Mouse (Mus musculus): ENCODE data around the gene Abhd12. TPM values are rescaled to one million over a fixed set of nuclear protein-coding genes. Genes with fewer than 3 reads are reported as not detected.
A peak's percentile ranks its signal among the peaks of the same experiment; 100 is the strongest.

The Abhd12 gene
- polyA plus RNA-seq, 2 experiments = 10.9 to 14.8 TPM

DNA sequence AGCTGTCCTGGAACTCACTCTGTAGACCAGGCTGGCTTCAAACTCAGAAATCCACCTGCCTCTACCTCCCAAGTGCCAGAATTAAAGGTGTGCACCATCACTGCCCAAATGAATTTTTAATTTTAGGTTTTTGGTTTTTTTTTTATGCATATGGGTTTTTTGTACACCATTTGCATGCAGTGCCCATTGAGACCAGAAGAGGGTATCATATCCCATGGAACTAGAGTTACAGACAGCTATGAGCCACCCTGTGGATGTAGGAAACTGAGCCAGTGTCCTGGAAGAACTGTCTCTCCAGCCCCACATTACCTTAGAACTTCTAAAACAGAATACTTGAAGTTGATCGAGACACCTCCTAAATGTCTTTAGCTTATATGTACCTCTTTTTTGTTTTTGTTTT is 101.5 kb downstream of the Abhd12 start:
- Histone ChIP-seq H3K27ac (no peak overlapping the region), H3K27me3 (ENCODE audit: control insufficient read depth, insufficient read depth, low read length) (no peaks in the 10 kb centered on the region), H3K4me3 (ENCODE audit: insufficient read depth in 1 of 2, low read depth in 2 of 2, low read length in 2 of 2) (no peak overlapping the region), H3K4me2 (ENCODE audit: low read depth) (no peak overlapping the region), H3K4me1 (replicated peaks; ENCODE audit: control insufficient read depth in 2 of 2, insufficient read depth in 2 of 2, low read length in 1 of 2) (no peaks in the 10 kb centered on the region), H3K36me3 (replicated peaks; ENCODE audit: control insufficient read depth, insufficient read depth, low read depth) (no peaks in the 10 kb centered on the region), H3K9me3 (ENCODE audit: control insufficient read depth, low read length) (no peaks in the 10 kb centered on the region), H3K9ac (replicated peaks) (no peak overlapping the region)
- WGBS (ENCODE audit: insufficient replicate concordance) = 65% methylated on average over 1 of the region's 1 CpGs
- DNase-seq (ENCODE audit: low read depth in 3 of 3, low spot score in 3 of 3) = no peak
- TF ChIP-seq CTCF (IDR thresholded peaks at IDR 0.05; ENCODE audit: low read depth) (peak; percentile 38; the same call in 1 of the 2 replicates), EP300 (IDR thresholded peaks at IDR 0.05; ENCODE audit: low read depth) (no peak)
- ATAC-seq (ENCODE audit: insufficient read depth) = no peak

DNA sequence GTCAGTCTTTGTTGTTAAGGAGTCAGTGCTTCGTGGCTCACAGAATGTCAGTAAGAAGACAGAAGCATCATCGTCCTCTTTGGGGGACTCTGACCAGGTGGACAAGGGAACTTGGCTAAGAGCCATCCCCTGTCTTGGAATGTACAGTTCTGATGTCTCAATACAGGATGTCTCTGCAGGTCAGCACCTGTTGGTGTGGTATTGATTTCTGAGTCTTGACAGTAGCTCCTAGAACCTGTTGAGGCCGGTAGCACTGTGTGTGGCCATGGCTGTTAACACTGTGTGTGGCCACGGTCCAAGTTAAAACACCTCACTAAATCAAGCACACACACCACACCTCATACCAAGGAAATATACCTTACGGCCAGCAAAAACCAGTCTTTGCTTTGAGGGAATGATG is 103.9 kb downstream of the Abhd12 start:
- Histone ChIP-seq H3K9me3 (ENCODE audit: control insufficient read depth, low read length) (no peaks in the 10 kb centered on the region), H3K27ac (no peak overlapping the region), H3K4me3 (ENCODE audit: insufficient read depth in 1 of 2, low read depth in 2 of 2, low read length in 2 of 2) (no peak overlapping the region), H3K27me3 (ENCODE audit: control insufficient read depth, insufficient read depth, low read length) (no peaks in the 10 kb centered on the region), H3K4me2 (ENCODE audit: low read depth) (no peak overlapping the region), H3K4me1 (replicated peaks; ENCODE audit: control insufficient read depth in 2 of 2, insufficient read depth in 2 of 2, low read length in 1 of 2) (no peaks in the 10 kb centered on the region), H3K9ac (replicated peaks) (no peak overlapping the region), H3K36me3 (replicated peaks; ENCODE audit: control insufficient read depth, insufficient read depth, low read depth) (no peaks in the 10 kb centered on the region)
- 70% methylated on average over 5 of the region's 5 CpGs for WGBS (ENCODE audit: insufficient replicate concordance)
- ATAC-seq (ENCODE audit: insufficient read depth) = no peak
- no peak for DNase-seq (ENCODE audit: low read depth in 3 of 3, low spot score in 3 of 3)
- TF ChIP-seq EP300 (IDR thresholded peaks at IDR 0.05; ENCODE audit: low read depth) (no peak), CTCF (IDR thresholded peaks at IDR 0.05; ENCODE audit: low read depth) (no peak)

- TF ChIP-seq CTCF (IDR thresholded peaks at IDR 0.05; ENCODE audit: low read depth) (no peak), EP300 (IDR thresholded peaks at IDR 0.05; ENCODE audit: low read depth) (no peak)
- Histone ChIP-seq H3K36me3 (replicated peaks; ENCODE audit: control insufficient read depth, insufficient read depth, low read depth) (no peaks in the 10 kb centered on the region), H3K9me3 (ENCODE audit: control insufficient read depth, low read length) (no peaks in the 10 kb centered on the region), H3K4me3 (ENCODE audit: insufficient read depth in 1 of 2, low read depth in 2 of 2, low read length in 2 of 2) (no peak overlapping the region), H3K27ac (no peak overlapping the region), H3K27me3 (ENCODE audit: control insufficient read depth, insufficient read depth, low read length) (no peaks in the 10 kb centered on the region), H3K4me2 (ENCODE audit: low read depth) (no peak overlapping the region), H3K9ac (replicated peaks) (no peak overlapping the region), H3K4me1 (replicated peaks; ENCODE audit: control insufficient read depth in 2 of 2, insufficient read depth in 2 of 2, low read length in 1 of 2) (no peaks in the 10 kb centered on the region)
- 73% methylated on average over 7 of the region's 7 CpGs for WGBS (ENCODE audit: insufficient replicate concordance)
- DNase-seq (ENCODE audit: low read depth in 3 of 3, low spot score in 3 of 3) = no peak
- ATAC-seq (ENCODE audit: insufficient read depth) = no peak
Measured at GRCm38 (mm10) chr2:150798084-150798483, 106.5 kb downstream of the Abhd12 start.

DNA sequence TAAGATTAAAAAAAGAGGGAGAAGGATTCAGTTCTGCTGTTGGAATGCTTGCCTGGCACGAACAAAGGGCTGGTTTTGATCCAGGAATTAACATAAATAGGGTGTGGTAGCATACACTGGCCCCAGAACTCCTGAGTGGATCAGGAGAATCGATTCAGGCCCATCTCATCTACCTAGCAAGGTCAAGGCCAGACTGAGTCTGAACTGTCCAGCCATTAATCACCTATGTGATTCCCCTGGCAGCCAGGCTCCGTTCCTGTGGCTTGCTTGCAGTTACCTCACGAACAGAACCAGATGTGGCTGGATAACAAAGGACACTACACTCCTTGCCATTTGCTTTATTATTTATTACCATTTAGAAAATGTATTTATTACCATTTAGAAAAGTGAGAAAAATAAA is 111.2 kb downstream of the Abhd12 start:
- ATAC-seq (ENCODE audit: insufficient read depth) (no peak), DNase-seq (ENCODE audit: low read depth in 3 of 3, low spot score in 3 of 3) (no peak)
- peaks cover 0 to 2% of the 10 kb centered on the region in 2 experiments; a peak in 2 of 4 replicates for H3K4me1 ChIP-seq (replicated peaks; ENCODE audit: control insufficient read depth in 2 of 2, insufficient read depth in 2 of 2, low read length in 1 of 2)
- no peaks in the 10 kb centered on the region; the same call in none of the 2 replicates for H3K36me3 ChIP-seq (replicated peaks; ENCODE audit: control insufficient read depth, insufficient read depth, low read depth)
- TF ChIP-seq CTCF (IDR thresholded peaks at IDR 0.05; ENCODE audit: low read depth) (no peak), EP300 (IDR thresholded peaks at IDR 0.05; ENCODE audit: low read depth) (no peak)
- no peaks in the 10 kb centered on the region for H3K9me3 ChIP-seq (ENCODE audit: control insufficient read depth, low read length)
- H3K27me3 ChIP-seq (ENCODE audit: control insufficient read depth, insufficient read depth, low read length) = no peaks in the 10 kb centered on the region
- H3K27ac ChIP-seq = no peak overlapping the region
- H3K9ac ChIP-seq (replicated peaks) = no peak overlapping the region
- 70% methylated on average over 4 of the region's 4 CpGs for WGBS (ENCODE audit: insufficient replicate concordance)
- H3K4me2 ChIP-seq (ENCODE audit: low read depth) = no peak overlapping the region
- H3K4me3 ChIP-seq (ENCODE audit: insufficient read depth in 1 of 2, low read depth in 2 of 2, low read length in 2 of 2) = no peak overlapping the region

DNA sequence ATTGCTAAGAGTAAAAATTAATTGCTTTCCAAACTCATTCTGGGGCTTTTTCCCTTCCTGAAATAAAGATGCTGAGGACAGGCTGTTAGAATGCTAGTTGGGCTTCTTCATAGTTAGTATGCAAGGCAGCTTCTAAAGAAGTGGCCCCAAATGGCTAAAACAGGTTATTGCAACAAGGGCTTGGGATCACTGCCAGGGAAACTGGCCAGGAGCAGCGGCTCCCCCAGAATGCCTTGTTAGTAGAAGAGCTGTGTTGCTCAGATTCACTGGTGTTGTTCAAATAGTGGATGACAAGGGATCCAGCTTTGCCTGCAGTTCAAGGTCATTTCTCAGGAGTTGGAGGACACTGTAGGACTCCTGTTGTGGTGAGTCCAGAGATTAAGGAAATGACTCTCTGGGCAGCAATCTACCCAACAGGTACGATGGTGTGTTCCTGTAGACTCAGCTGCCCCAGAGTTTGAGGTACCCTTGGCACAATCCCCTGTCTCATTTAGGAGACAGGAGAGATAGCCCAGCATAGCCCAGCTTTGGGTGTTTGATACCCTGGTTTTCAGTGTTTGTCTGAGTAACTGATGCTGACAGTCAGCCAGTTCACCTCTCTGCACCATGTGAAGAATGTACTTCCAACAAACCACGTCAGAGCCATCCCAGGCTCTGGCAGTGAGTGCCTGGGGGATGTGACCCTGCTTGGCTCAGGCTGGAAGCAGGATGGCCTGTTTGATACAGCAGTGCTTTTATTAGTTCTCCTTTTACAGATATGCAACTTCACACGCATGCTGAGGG is 115.6 kb downstream of the Abhd12 start:
- H3K27me3 ChIP-seq (ENCODE audit: control insufficient read depth, insufficient read depth, low read length) = no peaks in the 10 kb centered on the region
- no peak overlapping the region for H3K4me3 ChIP-seq (ENCODE audit: insufficient read depth in 1 of 2, low read depth in 2 of 2, low read length in 2 of 2)
- WGBS (ENCODE audit: insufficient replicate concordance) = 46% methylated on average over 4 of the region's 4 CpGs
- no peak for ATAC-seq (ENCODE audit: insufficient read depth)
- H3K27ac ChIP-seq = no peak overlapping the region
- no peaks in the 10 kb centered on the region; the same call in none of the 2 replicates for H3K36me3 ChIP-seq (replicated peaks; ENCODE audit: control insufficient read depth, insufficient read depth, low read depth)
- H3K9ac ChIP-seq (replicated peaks) = no peak overlapping the region
- TF ChIP-seq CTCF (IDR thresholded peaks at IDR 0.05; ENCODE audit: low read depth) (no peak), EP300 (IDR thresholded peaks at IDR 0.05; ENCODE audit: low read depth) (no peak)
- H3K4me2 ChIP-seq (ENCODE audit: low read depth) = no peak overlapping the region; the same call in none of the 2 replicates
- no peak for DNase-seq (ENCODE audit: low read depth in 3 of 3, low spot score in 3 of 3)
- peaks cover 0 to 11% of the 10 kb centered on the region in 2 experiments; a peak in 3 of 4 replicates for H3K4me1 ChIP-seq (replicated peaks; ENCODE audit: control insufficient read depth in 2 of 2, insufficient read depth in 2 of 2, low read length in 1 of 2)
- no peaks in the 10 kb centered on the region for H3K9me3 ChIP-seq (ENCODE audit: control insufficient read depth, low read length)
